Mouse (Mus musculus): ENCODE data around the gene Rragd. TPM values are rescaled to one million over a fixed set of nuclear protein-coding genes. Genes with fewer than 3 reads are reported as not detected.

Rragd gene
- total and polyA plus RNA-seq, 2 experiments from 2014 or later = 30.6 to 45.3 TPM

DNA sequence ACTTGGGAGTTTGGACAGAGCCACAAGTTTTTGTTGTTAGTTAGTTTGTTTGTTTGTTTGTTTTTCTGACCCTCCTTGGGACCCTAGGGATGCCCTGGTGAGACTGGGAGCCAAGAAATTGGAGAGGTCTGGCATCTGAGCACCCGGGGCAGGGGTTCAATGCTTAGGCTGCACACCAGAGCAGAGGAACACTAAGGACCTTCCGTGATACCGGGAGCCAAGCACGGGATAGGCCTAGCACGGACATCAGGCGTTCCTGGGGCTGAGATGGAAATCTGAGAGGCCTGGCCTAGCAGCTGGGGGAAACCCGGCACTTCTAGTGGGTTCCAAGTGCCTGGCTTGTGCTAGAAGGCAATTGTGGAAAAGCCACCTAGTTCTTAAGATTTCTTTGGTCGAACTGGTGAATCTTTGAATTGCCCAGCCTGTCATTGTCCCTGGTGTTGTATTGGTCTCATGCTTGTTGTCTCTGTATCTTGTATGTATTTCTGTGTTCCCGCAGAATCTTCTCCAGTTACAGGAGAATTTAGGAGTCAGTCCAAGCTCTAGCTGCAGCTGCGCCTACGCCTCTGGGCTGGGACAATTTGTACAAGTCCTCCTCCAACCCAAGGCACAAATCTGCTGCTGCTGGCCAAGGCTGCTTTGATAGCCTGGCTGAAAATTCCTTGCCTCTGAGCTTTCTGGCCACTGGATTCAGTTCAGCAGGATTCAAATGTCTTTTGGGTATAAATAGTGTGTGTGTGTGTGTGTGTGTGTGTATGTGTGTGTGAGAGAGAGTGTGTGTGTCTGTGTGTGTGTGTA lies 75.3 kb downstream of the Rragd start:
- H3K9ac ChIP-seq = no peak overlapping the region
- 87% methylated on average over 11 of the region's 11 CpGs for WGBS
- ATAC-seq (no peak), DNase-seq (no peak)
- no peak overlapping the region for H3K4me2 ChIP-seq (ENCODE audit: low read depth)
- no peak overlapping the region for H3K27ac ChIP-seq (ENCODE audit: low read depth, low read length)
- no peaks in the 10 kb centered on the region for H3K9me3 ChIP-seq (ENCODE audit: low read length)
- TF ChIP-seq CTCF (IDR thresholded peaks at IDR 0.05; ENCODE audit: low read depth) = no peak
- H3K4me3 ChIP-seq (ENCODE audit: low read depth, low read length) = no peak overlapping the region
- no peaks in the 10 kb centered on the region for H3K4me1 ChIP-seq (ENCODE audit: insufficient read depth)
- H3K36me3 ChIP-seq (ENCODE audit: insufficient read depth) = peaks cover under 1% of the 10 kb centered on the region; the same call in 1 of the 2 replicates
- no peaks in the 10 kb centered on the region for H3K27me3 ChIP-seq (ENCODE audit: insufficient read depth, low read length)

DNA sequence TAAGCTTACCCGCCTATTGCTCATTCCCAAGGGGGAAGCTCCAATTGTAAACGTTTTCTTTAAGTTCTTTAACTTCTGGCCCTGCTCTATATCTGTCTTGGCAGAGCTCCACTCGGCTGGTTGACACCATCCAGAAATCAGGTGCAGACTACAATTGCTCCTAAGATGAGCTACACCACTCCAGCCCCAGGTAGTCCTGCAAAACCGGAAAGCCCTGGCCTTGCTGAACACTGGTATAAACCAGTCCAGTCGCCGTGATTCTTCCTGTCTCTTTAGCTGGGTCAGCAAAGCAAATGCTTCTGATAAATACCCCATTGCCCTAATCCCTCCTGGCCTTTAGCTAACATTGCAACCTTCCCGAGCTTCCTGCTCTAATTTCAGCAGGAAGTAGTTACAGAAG lies 78.3 kb downstream of the Rragd start:
- no peak for TF ChIP-seq CTCF (IDR thresholded peaks at IDR 0.05; ENCODE audit: low read depth)
- Histone ChIP-seq H3K4me2 (ENCODE audit: low read depth) (no peak overlapping the region), H3K9me3 (ENCODE audit: low read length) (no peaks in the 10 kb centered on the region), H3K4me3 (ENCODE audit: low read depth, low read length) (no peak overlapping the region), H3K4me1 (ENCODE audit: insufficient read depth) (no peaks in the 10 kb centered on the region), H3K9ac (no peak overlapping the region), H3K27ac (ENCODE audit: low read depth, low read length) (no peak overlapping the region), H3K36me3 (ENCODE audit: insufficient read depth) (no peaks in the 10 kb centered on the region), H3K27me3 (ENCODE audit: insufficient read depth, low read length) (no peaks in the 10 kb centered on the region)
- 65% methylated on average over 7 of the region's 7 CpGs for WGBS
- no peak for ATAC-seq
- DNase-seq = no peak

DNA sequence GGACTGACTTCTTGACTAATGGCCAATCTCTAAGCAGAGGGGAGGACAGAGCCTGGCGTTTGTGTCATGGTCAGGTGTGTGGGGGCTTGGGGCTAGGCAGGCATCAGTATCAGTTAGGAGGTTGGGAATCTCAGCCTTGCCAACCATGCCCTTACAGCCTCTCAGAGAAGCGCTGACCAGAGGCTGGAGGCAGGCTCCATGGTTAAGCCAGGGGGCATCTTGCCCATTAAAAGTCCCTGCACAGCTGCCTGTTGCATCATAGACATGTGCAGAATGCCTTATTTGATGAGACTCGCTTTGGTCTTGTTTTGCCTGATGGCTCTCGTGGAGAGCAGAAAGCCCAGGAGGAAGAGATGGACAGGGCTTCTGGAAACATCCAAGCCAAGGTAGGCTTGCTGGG lies 80.1 kb downstream of the Rragd start, which contains the start of gene Gabrr2:
Gene Gabrr2, plus strand, starts transcription at position 19 of the 400 bp plus-strand sequence.
- no peak for ATAC-seq
- Histone ChIP-seq H3K4me1 (ENCODE audit: insufficient read depth) (no peaks in the 10 kb centered on the region), H3K4me3 (ENCODE audit: low read depth, low read length) (no peak within 1 kb of the TSS), H3K9ac (no peak within 1 kb of the TSS), H3K4me2 (ENCODE audit: low read depth) (no peak within 1 kb of the TSS), H3K9me3 (ENCODE audit: low read length) (no peaks in the 10 kb centered on the region), H3K27me3 (ENCODE audit: insufficient read depth, low read length) (no peaks in the 10 kb centered on the region), H3K27ac (ENCODE audit: low read depth, low read length) (no peak within 1 kb of the TSS), H3K36me3 (ENCODE audit: insufficient read depth) (no peaks in the 10 kb centered on the region)
- no peak for TF ChIP-seq CTCF (IDR thresholded peaks at IDR 0.05; ENCODE audit: low read depth)
- WGBS = 88% methylated on average over 4 of the region's 4 CpGs
- no peak for DNase-seq

DNA sequence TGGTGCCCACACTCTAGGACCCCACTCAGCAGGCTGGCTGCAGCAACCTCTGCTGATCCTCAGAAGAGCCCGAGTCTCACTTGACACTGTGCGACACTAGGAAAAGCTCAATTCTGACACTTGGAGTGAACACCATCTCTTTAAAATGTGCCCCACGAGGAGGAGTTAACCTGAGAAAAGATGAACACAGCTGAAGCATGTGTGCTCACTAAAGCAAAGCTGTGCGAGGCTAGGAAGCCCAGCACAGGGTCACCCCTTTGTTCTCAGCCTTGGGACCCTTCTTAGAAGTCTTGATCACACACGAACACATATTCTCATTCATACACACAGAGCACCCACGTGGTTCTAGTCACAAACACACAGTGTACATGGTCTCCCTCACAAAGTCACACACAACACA lies 82.1 kb downstream of the Rragd start:
- WGBS = 77% methylated on average over 6 of the region's 6 CpGs
- Histone ChIP-seq H3K4me1 (ENCODE audit: insufficient read depth) (no peaks in the 10 kb centered on the region), H3K36me3 (ENCODE audit: insufficient read depth) (no peaks in the 10 kb centered on the region), H3K9me3 (ENCODE audit: low read length) (no peaks in the 10 kb centered on the region), H3K27me3 (ENCODE audit: insufficient read depth, low read length) (no peaks in the 10 kb centered on the region), H3K4me2 (ENCODE audit: low read depth) (no peak overlapping the region), H3K4me3 (ENCODE audit: low read depth, low read length) (no peak overlapping the region), H3K9ac (no peak overlapping the region), H3K27ac (ENCODE audit: low read depth, low read length) (no peak overlapping the region)
- no peak for DNase-seq
- ATAC-seq = no peak
- no peak for TF ChIP-seq CTCF (IDR thresholded peaks at IDR 0.05; ENCODE audit: low read depth)

DNA sequence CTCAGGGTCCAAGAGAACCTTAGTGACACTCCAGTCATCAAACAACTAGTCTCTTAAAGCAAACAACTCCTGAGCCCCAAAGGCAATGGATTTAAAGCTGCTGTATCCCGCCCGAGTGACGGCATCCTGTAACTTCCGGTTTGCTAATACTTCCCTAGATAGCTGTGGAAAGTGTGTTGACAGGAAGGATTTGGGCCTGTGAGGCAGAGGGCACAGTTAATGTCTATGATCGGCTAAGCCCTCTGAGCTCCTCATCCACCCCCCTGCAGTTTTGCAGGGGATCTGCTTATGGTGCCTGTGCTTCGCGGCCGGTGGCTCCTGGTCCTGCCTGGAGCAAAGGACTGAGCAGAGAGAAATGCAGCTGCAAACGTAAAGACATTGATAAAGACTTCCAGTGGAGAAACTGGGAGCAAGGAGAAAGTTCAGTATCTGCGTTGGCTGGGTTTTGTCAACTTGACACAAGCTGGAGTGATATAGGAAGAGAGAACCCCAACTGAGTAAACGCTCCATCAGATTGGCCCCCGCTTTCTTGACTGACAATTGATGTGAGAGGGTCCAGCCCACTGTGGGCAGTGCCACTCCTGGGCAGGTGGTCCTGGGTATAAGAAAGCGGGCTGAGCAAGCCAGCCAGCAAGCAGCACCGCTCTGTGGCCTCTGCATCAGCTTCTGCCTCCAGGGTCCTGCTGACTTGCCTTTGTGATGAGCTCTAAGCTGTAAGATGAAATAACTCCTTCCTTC lies 83.6 kb downstream of the Rragd start:
- ATAC-seq (no peak), DNase-seq (no peak)
- H3K36me3 ChIP-seq (ENCODE audit: insufficient read depth) = no peaks in the 10 kb centered on the region
- no peak overlapping the region for H3K4me3 ChIP-seq (ENCODE audit: low read depth, low read length)
- no peak for TF ChIP-seq CTCF (IDR thresholded peaks at IDR 0.05; ENCODE audit: low read depth)
- H3K9ac ChIP-seq = no peak overlapping the region
- no peaks in the 10 kb centered on the region for H3K27me3 ChIP-seq (ENCODE audit: insufficient read depth, low read length)
- no peaks in the 10 kb centered on the region for H3K9me3 ChIP-seq (ENCODE audit: low read length)
- H3K27ac ChIP-seq (ENCODE audit: low read depth, low read length) = no peak overlapping the region
- no peaks in the 10 kb centered on the region for H3K4me1 ChIP-seq (ENCODE audit: insufficient read depth)
- H3K4me2 ChIP-seq (ENCODE audit: low read depth) = no peak overlapping the region
- WGBS = 66% methylated on average over 14 of the region's 14 CpGs

DNA sequence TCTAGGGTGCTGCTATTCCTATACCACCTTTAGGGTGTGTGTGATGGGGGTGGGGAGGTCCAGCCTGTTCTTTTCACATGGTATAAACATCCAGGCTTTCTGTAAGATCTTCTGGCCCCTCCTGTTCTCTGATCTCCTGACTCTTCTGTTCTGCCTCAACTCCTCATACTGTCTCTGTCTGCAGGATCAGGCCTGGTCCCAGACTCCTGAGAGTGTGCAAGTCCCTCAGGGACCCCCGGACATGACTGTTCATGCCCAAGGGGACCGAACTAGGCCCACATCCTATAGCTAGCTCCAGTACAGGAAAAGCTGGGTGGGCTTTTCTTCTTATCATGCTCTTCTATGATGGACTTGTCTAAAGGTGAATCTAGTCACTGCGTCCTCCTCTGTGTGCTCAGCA lies 84.5 kb downstream of the Rragd start:
- H3K4me2 ChIP-seq (ENCODE audit: low read depth) = no peak overlapping the region
- H3K9me3 ChIP-seq (ENCODE audit: low read length) = no peaks in the 10 kb centered on the region
- H3K27me3 ChIP-seq (ENCODE audit: insufficient read depth, low read length) = no peaks in the 10 kb centered on the region
- 91% methylated on average over 3 of the region's 3 CpGs for WGBS
- no peaks in the 10 kb centered on the region for H3K36me3 ChIP-seq (ENCODE audit: insufficient read depth)
- H3K4me1 ChIP-seq (ENCODE audit: insufficient read depth) = no peaks in the 10 kb centered on the region
- DNase-seq = no peak
- H3K27ac ChIP-seq (ENCODE audit: low read depth, low read length) = no peak overlapping the region
- ATAC-seq = no peak
- TF ChIP-seq CTCF (IDR thresholded peaks at IDR 0.05; ENCODE audit: low read depth) = no peak
- no peak overlapping the region for H3K9ac ChIP-seq
- no peak overlapping the region for H3K4me3 ChIP-seq (ENCODE audit: low read depth, low read length)

DNA sequence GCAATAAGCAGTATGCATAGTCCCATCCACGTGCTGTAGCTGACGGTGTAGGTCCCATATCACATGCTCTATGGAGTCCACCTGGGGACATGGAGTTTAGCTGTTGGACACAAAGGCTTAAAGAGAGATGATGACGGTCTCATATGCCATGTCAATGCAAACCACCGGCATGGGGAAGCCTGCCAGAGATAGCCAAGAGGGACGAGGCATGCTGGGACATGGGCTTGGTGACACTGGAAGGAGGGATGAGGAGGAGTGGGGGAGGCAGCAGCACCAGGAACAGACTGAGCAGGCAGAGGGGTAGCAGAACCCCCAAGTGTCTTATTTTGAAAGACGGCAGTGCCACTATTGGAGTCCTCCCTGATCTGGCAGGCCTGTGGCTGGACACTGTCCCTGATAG lies 85.0 kb downstream of the Rragd start:
- Histone ChIP-seq H3K27ac (ENCODE audit: low read depth, low read length) (no peak overlapping the region), H3K9me3 (ENCODE audit: low read length) (no peaks in the 10 kb centered on the region), H3K27me3 (ENCODE audit: insufficient read depth, low read length) (no peaks in the 10 kb centered on the region), H3K4me2 (ENCODE audit: low read depth) (no peak overlapping the region), H3K4me3 (ENCODE audit: low read depth, low read length) (no peak overlapping the region), H3K4me1 (ENCODE audit: insufficient read depth) (no peaks in the 10 kb centered on the region), H3K9ac (no peak overlapping the region), H3K36me3 (ENCODE audit: insufficient read depth) (no peaks in the 10 kb centered on the region)
- DNase-seq (no peak), ATAC-seq (no peak)
- no peak for TF ChIP-seq CTCF (IDR thresholded peaks at IDR 0.05; ENCODE audit: low read depth)
- 90% methylated on average over 6 of the region's 6 CpGs for WGBS
